Mouse (Mus musculus) heart, embryonic 14.5 days (tissue): ENCODE data around the gene Gcdh. TPM values are rescaled to one million over a fixed set of nuclear protein-coding genes. Genes with fewer than 3 reads are reported as not detected.
A peak's percentile ranks its signal among the peaks of the same experiment; 100 is the strongest.

Experiments
- ATAC-seq: fragments of 200-750 bp; cut with Nextera tagmentation; 2 replicates; pipeline ENCODE4 v1.8.0; 2017; ENCODE audit warnings: low read depth, moderate TSS enrichment; ENCODE audit not compliant: insufficient number of reproducible peaks, insufficient read depth, low FRiP score
- H3K27ac ChIP-seq, 2 experiments: fragments of 200-500 bp in 1 of 2; fragments of 300-500 bp in 1 of 2; sonication (generic) in 1 of 2; replicated peaks in 1 of 2; 2 replicates each; pipeline ENCODE4 v1.5.1; 2012 to 2014; ENCODE audit warnings: low read depth in 2 of 2, low read length in 2 of 2, control low read depth in 1 of 2, mild to moderate bottlenecking in 1 of 2, mixed read lengths in 1 of 2; ENCODE audit not compliant: control insufficient read depth in 1 of 2, insufficient read depth in 1 of 2
- H3K27me3 ChIP-seq: fragments of 300-500 bp; sonication (generic); 2 replicates; pipeline ENCODE4 v1.6.1; 2014; ENCODE audit warnings: mild to moderate bottlenecking, low read length, control low read depth; ENCODE audit not compliant: control insufficient read depth, insufficient read depth
- H3K36me3 ChIP-seq: fragments of 300-500 bp; sonication (generic); 2 replicates; pipeline ENCODE4 v1.6.1; 2014; ENCODE audit warnings: mild to moderate bottlenecking, control low read depth, low read length, mixed read lengths; ENCODE audit not compliant: control insufficient read depth, insufficient read depth
- H3K4me1 ChIP-seq, 2 experiments: fragments of 200-500 bp in 1 of 2; fragments of 300-500 bp in 1 of 2; sonication (generic) in 1 of 2; 2 replicates each; pipeline ENCODE4 v1.6.1; 2012 to 2014; ENCODE audit warnings: low read length in 2 of 2, control low read depth in 1 of 2, mixed read lengths in 1 of 2; ENCODE audit not compliant: control insufficient read depth in 2 of 2, insufficient read depth in 2 of 2
- H3K4me2 ChIP-seq: fragments of 300-500 bp; sonication (generic); 2 replicates; pipeline ENCODE4 v1.6.1; 2014; ENCODE audit warnings: mild to moderate bottlenecking, low read length
- H3K4me3 ChIP-seq, 2 experiments: fragments of 200-500 bp in 1 of 2; fragments of 300-500 bp in 1 of 2; sonication (generic) in 1 of 2; 2 replicates each; pipeline ENCODE4 v1.5.1; 2012 to 2014; ENCODE audit warnings: low read length in 2 of 2, mild to moderate bottlenecking in 2 of 2, control low read depth in 1 of 2, low read depth in 1 of 2, moderate library complexity in 1 of 2; ENCODE audit not compliant: control insufficient read depth in 1 of 2, insufficient read depth in 1 of 2
- H3K9ac ChIP-seq: fragments of 300-500 bp; sonication (generic); 2 replicates; pipeline ENCODE4 v1.6.1; 2014; ENCODE audit warnings: mild to moderate bottlenecking, low read length
- H3K9me3 ChIP-seq: fragments of 300-500 bp; sonication (generic); 2 replicates; pipeline ENCODE4 v1.6.1; 2016; ENCODE audit warnings: low read length, control low read depth; ENCODE audit not compliant: control insufficient read depth
- WGBS: fragments of 180-500 bp; shearing (Covaris S2); extraction: QIAGEN DNeasy Blood & Tissue Kit; methylation state at CpG from one replicate; pipeline ENCODE4 v1.1.7; 2014; 5-methylcytosine and 5-hydroxymethylcytosine counted together
- polyA plus RNA-seq: library from polyadenylated mRNA; unstranded; fragments of >200 nt; fragmentation: Nextera tagmentation; extraction: Ambion mirVana; gene quantifications from 2 replicates; pipeline ENCODE4 v1.2.1, GENCODE M21; 2014

Gcdh gene
- polyA plus RNA-seq, 1 experiment from 2014 or later: 34.0 TPM

GRCm38 (mm10) chr8:84888280-84888679 is 5.4 kb downstream of the Gcdh start:
- 89% methylated on average over 3 of the region's 3 CpGs for WGBS
- Histone ChIP-seq H3K27me3 (no peaks in the 10 kb centered on the region), H3K4me2 (no peak overlapping the region), H3K9ac (no peak overlapping the region), H3K9me3 (no peaks in the 10 kb centered on the region), H3K4me3 (no peak overlapping the region), H3K27ac (no peak overlapping the region), H3K4me1 (peaks cover 6% of the 10 kb centered on the region in 2 experiments), H3K36me3 (peaks cover 48% of the 10 kb centered on the region)
- ATAC-seq: no peak

GRCm38 (mm10) chr8:84884728-84885127 is 9.0 kb downstream of the Gcdh start:
- H3K9me3 ChIP-seq: no peaks in the 10 kb centered on the region
- H3K27ac ChIP-seq: no peak overlapping the region
- WGBS: 79% methylated on average over 4 of the region's 4 CpGs
- no peak overlapping the region for H3K9ac ChIP-seq
- no peak for ATAC-seq
- H3K4me3 ChIP-seq: no peak overlapping the region
- H3K27me3 ChIP-seq: no peaks in the 10 kb centered on the region
- H3K4me2 ChIP-seq: no peak overlapping the region
- no peaks in the 10 kb centered on the region for H3K4me1 ChIP-seq
- H3K36me3 ChIP-seq: peaks cover 38% of the 10 kb centered on the region

DNA sequence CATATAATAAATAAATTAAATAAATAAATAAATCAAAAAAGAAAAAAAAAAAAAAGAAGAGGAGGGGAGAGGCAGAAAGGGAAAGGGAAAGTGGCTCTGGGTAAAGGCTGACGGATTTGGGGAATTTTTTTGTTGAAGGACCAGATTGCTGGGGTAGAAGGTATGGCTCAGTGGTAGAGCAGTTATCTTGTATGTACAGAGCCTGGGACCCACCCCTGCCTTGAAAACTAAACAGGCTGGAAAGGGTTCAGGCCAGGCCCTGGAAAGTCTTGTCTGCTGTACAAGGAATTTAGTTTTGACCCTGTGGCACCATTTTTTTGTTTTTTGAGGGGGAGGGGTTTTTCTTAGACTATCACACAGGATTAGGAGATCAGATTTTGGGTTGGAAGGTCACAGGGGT is 14.8 kb downstream of the Gcdh start:
- Histone ChIP-seq H3K9me3 (no peaks in the 10 kb centered on the region), H3K4me3 (no peak overlapping the region), H3K27ac (no peak overlapping the region), H3K9ac (no peak overlapping the region), H3K36me3 (no peaks in the 10 kb centered on the region), H3K4me2 (no peak overlapping the region), H3K27me3 (no peaks in the 10 kb centered on the region), H3K4me1 (no peaks in the 10 kb centered on the region)
- WGBS: 89% methylated on average over 1 of the region's 1 CpGs
- no peak for ATAC-seq

DNA sequence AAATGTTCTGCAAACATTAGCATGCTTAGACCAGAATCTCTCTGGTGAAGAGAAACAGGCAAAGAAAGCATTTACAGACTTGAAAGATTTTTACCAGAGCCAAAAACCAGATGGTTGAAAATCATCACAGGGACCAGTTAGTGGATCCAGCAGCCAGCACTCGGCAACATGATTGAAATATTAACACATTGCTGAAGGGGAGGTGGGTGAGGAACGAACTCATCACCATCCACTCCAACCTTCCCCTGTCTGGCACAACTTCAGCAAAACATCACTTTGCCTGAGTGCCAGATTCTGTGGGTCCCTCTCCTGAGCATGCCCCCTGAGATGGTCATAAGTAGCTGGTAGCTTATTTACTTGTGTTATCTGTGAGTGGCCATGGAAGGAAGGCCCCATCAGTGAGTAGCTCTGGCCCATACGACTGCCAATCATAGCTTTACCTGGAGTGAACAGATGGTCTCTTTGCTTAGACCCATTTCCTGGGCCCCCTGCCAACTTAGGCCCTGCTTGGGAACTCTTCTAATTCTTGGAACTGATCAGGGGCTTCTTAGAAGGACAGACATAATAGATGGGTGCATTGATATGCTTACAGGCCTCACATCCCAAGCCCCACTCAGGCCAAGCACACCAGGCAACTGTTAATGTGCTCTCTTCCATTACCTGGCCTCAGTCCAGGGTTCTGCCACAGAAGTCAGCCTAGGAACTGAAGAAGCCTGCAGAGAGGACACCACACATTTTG is 16.3 kb downstream of the Gcdh start:
- WGBS: 76% methylated on average over 3 of the region's 3 CpGs
- no peaks in the 10 kb centered on the region for H3K9me3 ChIP-seq
- peaks cover under 1 to 3% of the 10 kb centered on the region in 2 experiments; a peak in 2 of 4 replicates for H3K4me1 ChIP-seq
- no peak overlapping the region for H3K4me2 ChIP-seq
- no peaks in the 10 kb centered on the region for H3K27me3 ChIP-seq
- no peak overlapping the region for H3K27ac ChIP-seq
- no peak for ATAC-seq
- no peak overlapping the region for H3K9ac ChIP-seq
- no peak overlapping the region for H3K4me3 ChIP-seq
- H3K36me3 ChIP-seq: no peaks in the 10 kb centered on the region

DNA sequence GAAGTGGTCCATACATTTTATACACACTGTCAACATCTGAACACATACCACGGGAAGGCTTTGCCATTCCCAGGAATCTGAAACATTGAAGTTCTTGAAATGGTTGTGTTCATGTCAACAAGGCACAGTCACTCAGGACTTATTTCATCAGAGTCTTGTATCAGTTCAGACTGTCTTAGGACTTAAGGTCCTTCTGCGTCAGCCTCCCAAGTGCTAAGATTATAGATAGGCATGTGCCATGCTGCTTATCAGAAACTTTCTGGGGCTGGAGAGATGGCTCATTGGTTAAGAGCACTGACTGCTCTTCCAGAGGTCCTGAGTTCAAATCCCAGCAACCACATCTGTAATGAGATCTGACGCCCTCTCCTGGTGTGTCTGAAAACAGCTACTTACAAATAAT is 19.4 kb downstream of the Gcdh start:
- no peak overlapping the region for H3K9ac ChIP-seq
- ATAC-seq: no peak
- H3K27ac ChIP-seq: no peak overlapping the region
- H3K27me3 ChIP-seq: no peaks in the 10 kb centered on the region
- 79% methylated on average over 3 of the region's 3 CpGs for WGBS
- no peak overlapping the region for H3K4me3 ChIP-seq
- no peaks in the 10 kb centered on the region for H3K9me3 ChIP-seq
- H3K36me3 ChIP-seq: peaks cover 5% of the 10 kb centered on the region; the same call in 1 of the 2 replicates
- H3K4me2 ChIP-seq: no peak overlapping the region
- peaks cover 8 to 9% of the 10 kb centered on the region in 2 experiments; a peak in 2 of 4 replicates for H3K4me1 ChIP-seq

GRCm38 (mm10) chr8:84873016-84873415 is 20.7 kb downstream of the Gcdh start:
- ATAC-seq: no peak
- Histone ChIP-seq H3K9ac (no peak overlapping the region), H3K4me3 (peak overlapping the region; percentile 46 to 47; a peak in 3 of 4 replicates), H3K27me3 (no peaks in the 10 kb centered on the region), H3K9me3 (no peaks in the 10 kb centered on the region), H3K36me3 (peaks cover 18% of the 10 kb centered on the region), H3K27ac (no peak overlapping the region), H3K4me1 (peaks cover 8 to 9% of the 10 kb centered on the region in 2 experiments; a peak in 2 of 4 replicates), H3K4me2 (peak overlapping the region; percentile 96)
- WGBS: 81% methylated on average over 4 of the region's 4 CpGs

- H3K9ac ChIP-seq: peak overlapping the region; percentile 71
- H3K4me2 ChIP-seq: peak overlapping the region; percentile 96
- peaks cover 8 to 9% of the 10 kb centered on the region in 2 experiments; a peak in 2 of 4 replicates for H3K4me1 ChIP-seq
- H3K36me3 ChIP-seq: peaks cover 24% of the 10 kb centered on the region
- ATAC-seq: peak; percentile 40
- H3K27me3 ChIP-seq: no peaks in the 10 kb centered on the region
- H3K27ac ChIP-seq: no peak overlapping the region
- WGBS: 3% methylated on average over 52 of the region's 54 CpGs
- peak overlapping the region; percentile 46 to 47 for H3K4me3 ChIP-seq
- no peaks in the 10 kb centered on the region for H3K9me3 ChIP-seq
Measured at GRCm38 (mm10) chr8:84872309-84872965, 21.3 kb downstream of the Gcdh start.
